Mouse (Mus musculus): ENCODE measurements around the gene Med4. TPM values are rescaled to one million over a fixed set of nuclear protein-coding genes. Genes with fewer than 3 reads are reported as not detected.

The Med4 gene
- polyA plus RNA-seq, 1 experiment from 2014 or later: 52.8 TPM

GRCm38 (mm10) chr14:73533755-73534465 lies 24.1 kb downstream of the Med4 start:
- no peak overlapping the region for H3K4me3 ChIP-seq
- no peaks in the 10 kb centered on the region for H3K4me1 ChIP-seq (replicated peaks)
- H3K27ac ChIP-seq (ENCODE audit: poor library complexity, severe bottlenecking): no peak overlapping the region
- no peaks in the 10 kb centered on the region for H3K36me3 ChIP-seq
- H3K27me3 ChIP-seq (replicated peaks): peaks cover 16% of the 10 kb centered on the region
- 67% methylated on average over 6 of the region's 6 CpGs for WGBS
- no peak overlapping the region for H3K9ac ChIP-seq
- H3K9me3 ChIP-seq (replicated peaks): 0 out of 2 replicates have a peak, but pooled peaks cover 2% of the 10 kb centered on the region
- no peak for ATAC-seq (ENCODE audit: insufficient number of reproducible peaks, low FRiP score)
- no peak overlapping the region for H3K4me2 ChIP-seq

GRCm38 (mm10) chr14:73535641-73536040 lies 25.8 kb downstream of the Med4 start:
- 69% methylated on average over 2 of the region's 2 CpGs for WGBS
- peaks cover 7% of the 10 kb centered on the region for H3K27me3 ChIP-seq (replicated peaks)
- H3K36me3 ChIP-seq: no peaks in the 10 kb centered on the region
- H3K27ac ChIP-seq (ENCODE audit: poor library complexity, severe bottlenecking): no peak overlapping the region
- no peak for ATAC-seq (ENCODE audit: insufficient number of reproducible peaks, low FRiP score)
- H3K9me3 ChIP-seq (replicated peaks): 0 out of 2 replicates have a peak, but pooled peaks cover 2% of the 10 kb centered on the region
- H3K9ac ChIP-seq: no peak overlapping the region
- no peaks in the 10 kb centered on the region for H3K4me1 ChIP-seq (replicated peaks)
- no peak overlapping the region for H3K4me2 ChIP-seq
- H3K4me3 ChIP-seq: no peak overlapping the region

- H3K27me3 ChIP-seq (replicated peaks): 0 out of 2 replicates have a peak, but pooled peaks cover 6% of the 10 kb centered on the region
- no peaks in the 10 kb centered on the region for H3K4me1 ChIP-seq (replicated peaks)
- 73% methylated on average over 6 of the region's 6 CpGs for WGBS
- ATAC-seq (ENCODE audit: insufficient number of reproducible peaks, low FRiP score): no peak
- no peak overlapping the region for H3K27ac ChIP-seq (ENCODE audit: poor library complexity, severe bottlenecking)
- no peak overlapping the region for H3K9ac ChIP-seq
- no peaks in the 10 kb centered on the region for H3K36me3 ChIP-seq
- no peak overlapping the region for H3K4me2 ChIP-seq
- H3K9me3 ChIP-seq (replicated peaks): no peaks in the 10 kb centered on the region
- no peak overlapping the region for H3K4me3 ChIP-seq
These were observed 34.0 kb downstream of the Med4 start for GRCm38 (mm10) chr14:73543781-73544180.

GRCm38 (mm10) chr14:73547034-73547433 lies 37.2 kb downstream of the Med4 start:
- 32% methylated on average over 4 of the region's 4 CpGs for WGBS
- Histone ChIP-seq H3K4me2 (no peak overlapping the region), H3K27me3 (replicated peaks) (0 out of 2 replicates have a peak, but pooled peaks cover 6% of the 10 kb centered on the region), H3K4me3 (no peak overlapping the region), H3K36me3 (no peaks in the 10 kb centered on the region), H3K27ac (ENCODE audit: poor library complexity, severe bottlenecking) (no peak overlapping the region), H3K4me1 (replicated peaks) (no peaks in the 10 kb centered on the region), H3K9me3 (replicated peaks) (no peaks in the 10 kb centered on the region), H3K9ac (no peak overlapping the region)
- ATAC-seq (ENCODE audit: insufficient number of reproducible peaks, low FRiP score): no peak

- Histone ChIP-seq H3K4me3 (no peak within 1 kb of the TSS), H3K9me3 (replicated peaks) (no peaks in the 10 kb centered on the region), H3K36me3 (no peaks in the 10 kb centered on the region), H3K9ac (no peak within 1 kb of the TSS), H3K4me2 (no peak within 1 kb of the TSS), H3K4me1 (replicated peaks) (no peaks in the 10 kb centered on the region), H3K27ac (ENCODE audit: poor library complexity, severe bottlenecking) (no peak within 1 kb of the TSS), H3K27me3 (replicated peaks) (0 out of 2 replicates have a peak, but pooled peaks cover 6% of the 10 kb centered on the region)
- WGBS: 89% methylated on average over 3 of the region's 3 CpGs
- ATAC-seq (ENCODE audit: insufficient number of reproducible peaks, low FRiP score): no peak
These were observed 38.2 kb downstream of the Med4 start, which contains the start of gene Nudt15 for GRCm38 (mm10) chr14:73548051-73548450. Gene Nudt15, minus strand, starts transcription at chr14:73548242.

- no peak overlapping the region for H3K4me2 ChIP-seq
- H3K27ac ChIP-seq (ENCODE audit: poor library complexity, severe bottlenecking): no peak overlapping the region
- peaks cover under 1% of the 10 kb centered on the region; the same call in 1 of the 2 replicates for H3K36me3 ChIP-seq
- 0 out of 2 replicates have a peak, but pooled peaks cover 3% of the 10 kb centered on the region for H3K27me3 ChIP-seq (replicated peaks)
- H3K4me1 ChIP-seq (replicated peaks): peaks cover 10% of the 10 kb centered on the region
- H3K4me3 ChIP-seq: no peak overlapping the region
- no peak overlapping the region for H3K9ac ChIP-seq
- no peak for ATAC-seq (ENCODE audit: insufficient number of reproducible peaks, low FRiP score)
- 51% methylated on average over 3 of the region's 3 CpGs for WGBS
- H3K9me3 ChIP-seq (replicated peaks): no peaks in the 10 kb centered on the region
These were observed 40.5 kb downstream of the Med4 start for GRCm38 (mm10) chr14:73550291-73550690.

- H3K36me3 ChIP-seq: peaks cover 5% of the 10 kb centered on the region; the same call in 1 of the 2 replicates
- no peak overlapping the region for H3K4me2 ChIP-seq
- H3K9ac ChIP-seq: no peak overlapping the region
- no peaks in the 10 kb centered on the region for H3K27me3 ChIP-seq (replicated peaks)
- peaks cover 10% of the 10 kb centered on the region for H3K4me1 ChIP-seq (replicated peaks)
- H3K9me3 ChIP-seq (replicated peaks): no peaks in the 10 kb centered on the region
- ATAC-seq (ENCODE audit: insufficient number of reproducible peaks, low FRiP score): no peak
- H3K27ac ChIP-seq (ENCODE audit: poor library complexity, severe bottlenecking): no peak overlapping the region
- H3K4me3 ChIP-seq: no peak overlapping the region
- WGBS: 44% methylated on average over 8 of the region's 8 CpGs
These were observed 40.9 kb downstream of the Med4 start for GRCm38 (mm10) chr14:73550732-73551131.

GRCm38 (mm10) chr14:73551164-73551563 lies 41.3 kb downstream of the Med4 start:
- 81% methylated on average over 6 of the region's 6 CpGs for WGBS
- Histone ChIP-seq H3K4me1 (replicated peaks) (peaks cover 10% of the 10 kb centered on the region), H3K4me3 (no peak overlapping the region), H3K27ac (ENCODE audit: poor library complexity, severe bottlenecking) (no peak overlapping the region), H3K36me3 (peaks cover 8% of the 10 kb centered on the region), H3K9ac (no peak overlapping the region), H3K9me3 (replicated peaks) (no peaks in the 10 kb centered on the region), H3K27me3 (replicated peaks) (no peaks in the 10 kb centered on the region), H3K4me2 (no peak overlapping the region)
- no peak for ATAC-seq (ENCODE audit: insufficient number of reproducible peaks, low FRiP score)

- WGBS: 4% methylated on average over 60 of the region's 61 CpGs
- ATAC-seq (ENCODE audit: insufficient number of reproducible peaks, low FRiP score): peak; percentile 95
- no peaks in the 10 kb centered on the region for H3K9me3 ChIP-seq (replicated peaks)
These were observed 42.7 kb downstream of the Med4 start for GRCm38 (mm10) chr14:73552341-73553121.

GRCm38 (mm10) chr14:73553122-73553696 lies 43.4 kb downstream of the Med4 start:
- ATAC-seq (ENCODE audit: insufficient number of reproducible peaks, low FRiP score): peak; percentile 52; the same call in 1 of the 2 replicates
- Histone ChIP-seq H3K9me3 (replicated peaks) (no peaks in the 10 kb centered on the region), H3K36me3 (peaks cover 19% of the 10 kb centered on the region), H3K27me3 (replicated peaks) (no peaks in the 10 kb centered on the region), H3K4me2 (peak overlapping the region; percentile 85), H3K4me1 (replicated peaks) (peaks cover 10% of the 10 kb centered on the region), H3K27ac (ENCODE audit: poor library complexity, severe bottlenecking) (peak overlapping the region; percentile 76), H3K9ac (peak overlapping the region; percentile 92), H3K4me3 (peak overlapping the region; percentile 89)
- WGBS: 0% methylated on average over 10 of the region's 10 CpGs

More at GRCm38 (mm10) chr14:73552341-73553121, 42.7 kb downstream of the Med4 start:
- H3K27me3 ChIP-seq (replicated peaks): no peaks in the 10 kb centered on the region
- H3K4me1 ChIP-seq (replicated peaks): peaks cover 10% of the 10 kb centered on the region
- H3K9ac ChIP-seq: peak overlapping the region; percentile 92
- peak overlapping the region; percentile 89 for H3K4me3 ChIP-seq
- peak overlapping the region; percentile 76 for H3K27ac ChIP-seq (ENCODE audit: poor library complexity, severe bottlenecking)
- peak overlapping the region; percentile 85 for H3K4me2 ChIP-seq
- H3K36me3 ChIP-seq: peaks cover 16% of the 10 kb centered on the region
